Mouse (Mus musculus): ENCODE results near the gene Mpz. TPM values are rescaled to one million over a fixed set of nuclear protein-coding genes. Genes with fewer than 3 reads are reported as not detected.
"Not testable (repeated sequence)": the region's sequence is repeated elsewhere in the genome, so short reads cannot be mapped to it uniquely, and the experiment has no call there.

The Mpz gene
- total RNA-seq, 4 experiments from 2014 or later, result 5.2 to 26.1 (median 16.9) TPM

- peak; percentile 41 to 62 for DNase-seq (ENCODE audit: low spot score in 2 of 2)
Measured at GRCm38 (mm10) chr1:171129251-171129650, 21.3 kb upstream of the Mpz start.

GRCm38 (mm10) chr1:171130971-171131370, 19.5 kb upstream of the Mpz start:
- no peak for DNase-seq (ENCODE audit: low spot score in 2 of 2)

- no peak for DNase-seq (ENCODE audit: low spot score in 2 of 2)
Measured at GRCm38 (mm10) chr1:171135600-171135999, 14.9 kb upstream of the Mpz start.

GRCm38 (mm10) chr1:171137486-171138155, 12.9 kb upstream of the Mpz start:
- not testable (repeated sequence) for DNase-seq (ENCODE audit: low spot score in 2 of 2)

- DNase-seq (ENCODE audit: low spot score in 2 of 2), result peak in 1 of 2 experiments; percentile 29
Measured at GRCm38 (mm10) chr1:171142981-171143380, 7.5 kb upstream of the Mpz start.

- no peak for DNase-seq (ENCODE audit: low spot score in 2 of 2)
Measured at GRCm38 (mm10) chr1:171150838-171151391, 404 bp downstream of the Mpz start.

GRCm38 (mm10) chr1:171151966-171152365, 1.5 kb downstream of the Mpz start:
- no peak for DNase-seq (ENCODE audit: low spot score in 2 of 2)

GRCm38 (mm10) chr1:171156644-171157043, 6.1 kb downstream of the Mpz start:
- DNase-seq (ENCODE audit: low spot score in 2 of 2), result no peak

- DNase-seq (ENCODE audit: low spot score in 2 of 2), result no peak
Measured at GRCm38 (mm10) chr1:171157965-171158364, 7.5 kb downstream of the Mpz start.

GRCm38 (mm10) chr1:171159485-171159975, 9.0 kb downstream of the Mpz start:
- peak in 1 of 2 experiments; percentile 22 for DNase-seq (ENCODE audit: low spot score in 2 of 2)

- DNase-seq (ENCODE audit: low spot score in 2 of 2), result no peak
Measured at GRCm38 (mm10) chr1:171162526-171162925, 12.0 kb downstream of the Mpz start.

GRCm38 (mm10) chr1:171164258-171164657, 13.7 kb downstream of the Mpz start:
- DNase-seq (ENCODE audit: low spot score in 2 of 2), result no peak

GRCm38 (mm10) chr1:171165629-171166345, 15.3 kb downstream of the Mpz start:
- no peak for DNase-seq (ENCODE audit: low spot score in 2 of 2)

GRCm38 (mm10) chr1:171168906-171169305, 18.4 kb downstream of the Mpz start:
- DNase-seq (ENCODE audit: low spot score in 2 of 2), result no peak

- DNase-seq (ENCODE audit: low spot score in 2 of 2), result no peak
Measured at GRCm38 (mm10) chr1:171169913-171170312, 19.4 kb downstream of the Mpz start.

- DNase-seq (ENCODE audit: low spot score in 2 of 2), result no peak
Measured at GRCm38 (mm10) chr1:171171138-171171537, 20.6 kb downstream of the Mpz start.

GRCm38 (mm10) chr1:171172779-171173178, 22.3 kb downstream of the Mpz start:
- no peak for DNase-seq (ENCODE audit: low spot score in 2 of 2)

- DNase-seq (ENCODE audit: low spot score in 2 of 2), result no peak
Measured at GRCm38 (mm10) chr1:171179487-171180171, 29.1 kb downstream of the Mpz start.

GRCm38 (mm10) chr1:171183025-171183424, 32.5 kb downstream of the Mpz start:
- DNase-seq (ENCODE audit: low spot score in 2 of 2), result no peak

- peak; percentile 33 to 49 for DNase-seq (ENCODE audit: low spot score in 2 of 2)
Measured at GRCm38 (mm10) chr1:171183620-171184019, 33.1 kb downstream of the Mpz start.

- DNase-seq (ENCODE audit: low spot score in 2 of 2), result peak in 1 of 2 experiments; percentile 34
Measured at GRCm38 (mm10) chr1:171184314-171184713, 33.8 kb downstream of the Mpz start.

- no peak for DNase-seq (ENCODE audit: low spot score in 2 of 2)
Measured at GRCm38 (mm10) chr1:171185655-171186054, 35.1 kb downstream of the Mpz start.

Measured in gastrocnemius, adult 8-10 months (tissue).